Mouse (Mus musculus): ENCODE measurements at regions not wholly inside any gene's neighbourhood (a gene's known extent, or its start where the extent isn't known, plus 50 kb on each side); places are given as distances from the start of the nearest gene placed in this dataset.

DNA sequence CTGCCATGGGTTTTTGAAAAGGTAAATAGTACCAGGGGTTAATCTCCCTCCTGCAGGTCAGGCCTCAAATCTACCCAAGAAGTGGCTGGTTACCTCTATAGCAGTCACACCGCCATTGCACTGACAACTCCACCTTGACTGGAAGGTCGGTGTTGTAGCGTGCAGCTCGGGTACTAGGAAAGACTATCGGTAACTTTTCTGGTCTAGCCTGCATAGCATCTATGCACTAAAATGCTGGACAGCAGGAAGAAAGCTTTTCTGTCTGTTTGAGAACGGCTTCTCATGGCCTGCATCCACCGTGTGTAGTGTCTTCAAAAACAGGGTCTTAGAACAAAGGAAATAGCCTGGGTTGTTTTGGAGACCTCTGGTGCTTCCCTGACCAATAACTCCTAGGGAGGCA lies 88.8 kb downstream of the Bms1 start:
- DNase-seq (ENCODE audit: low spot score): no peak

GRCm38 (mm10) chr6:118327458-118327857 lies 91.8 kb downstream of the Bms1 start:
- peak; percentile 43 for DNase-seq (ENCODE audit: low spot score)

- no peak for DNase-seq (ENCODE audit: low spot score)
Observed at GRCm38 (mm10) chr6:118325681-118326080, 93.6 kb downstream of the Bms1 start.

- DNase-seq (ENCODE audit: low spot score): no peak
Observed at GRCm38 (mm10) chr6:118324559-118324958, 94.7 kb downstream of the Bms1 start.

DNA sequence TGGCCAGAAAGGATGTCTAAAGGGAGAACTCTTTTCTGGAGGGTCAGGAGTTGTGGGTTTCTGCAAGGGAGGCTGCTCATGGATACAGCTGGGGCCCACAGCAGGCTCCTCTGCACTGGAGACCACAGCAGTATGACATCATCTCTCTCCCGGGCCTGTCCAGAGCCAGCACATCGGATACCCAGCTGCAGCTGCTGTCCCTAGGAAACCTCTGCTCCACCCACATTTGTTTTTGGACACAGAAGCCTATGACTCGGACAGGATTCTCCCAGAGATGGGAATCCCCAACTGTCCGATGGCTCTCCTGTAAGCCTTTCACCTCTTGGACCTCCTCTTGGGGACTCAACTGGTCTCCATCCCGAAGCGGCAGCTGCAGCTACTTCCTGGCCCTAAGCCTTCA lies 96.2 kb downstream of the Bms1 start:
- DNase-seq (ENCODE audit: low spot score): no peak

DNA sequence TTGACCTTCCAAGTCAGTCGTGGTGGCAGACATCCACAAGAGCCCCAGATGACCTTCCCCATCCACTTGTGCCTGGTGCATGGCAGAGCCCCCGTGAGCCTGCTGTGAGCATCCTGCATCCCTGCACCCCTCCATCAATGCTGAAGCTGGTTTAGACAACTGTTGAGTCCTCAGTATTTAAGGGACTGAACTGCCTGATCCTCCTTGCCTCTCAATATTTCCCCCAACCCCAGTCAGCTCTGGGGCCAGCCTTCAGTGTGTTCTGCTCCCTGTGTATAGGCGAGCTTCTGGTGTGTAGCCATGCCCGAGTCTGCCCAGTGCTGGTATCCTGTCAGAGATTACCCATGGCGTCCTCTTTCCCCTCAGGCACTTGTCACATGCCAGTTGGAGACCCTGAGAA lies 96.6 kb downstream of the Bms1 start:
- DNase-seq (ENCODE audit: low spot score): no peak

DNA sequence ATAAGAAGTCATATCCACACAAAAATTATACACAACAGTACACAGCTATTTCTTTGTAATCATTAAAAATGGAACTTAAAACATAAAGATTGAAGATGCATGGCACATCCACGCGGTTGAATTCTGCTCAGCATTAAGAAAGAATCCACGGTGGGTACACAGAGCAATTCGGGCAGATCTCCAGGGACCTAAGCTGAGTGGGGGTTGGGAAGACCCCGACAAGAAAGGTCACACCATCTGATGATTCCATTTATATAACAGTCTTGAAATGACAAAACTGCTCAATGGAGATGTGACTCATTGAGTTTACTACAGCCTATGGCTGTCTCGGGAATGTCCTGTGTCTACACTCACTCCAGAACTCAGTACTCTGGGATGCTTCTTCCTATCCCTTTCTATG lies 97.2 kb downstream of the Bms1 start:
- no peak for DNase-seq (ENCODE audit: low spot score)

DNA sequence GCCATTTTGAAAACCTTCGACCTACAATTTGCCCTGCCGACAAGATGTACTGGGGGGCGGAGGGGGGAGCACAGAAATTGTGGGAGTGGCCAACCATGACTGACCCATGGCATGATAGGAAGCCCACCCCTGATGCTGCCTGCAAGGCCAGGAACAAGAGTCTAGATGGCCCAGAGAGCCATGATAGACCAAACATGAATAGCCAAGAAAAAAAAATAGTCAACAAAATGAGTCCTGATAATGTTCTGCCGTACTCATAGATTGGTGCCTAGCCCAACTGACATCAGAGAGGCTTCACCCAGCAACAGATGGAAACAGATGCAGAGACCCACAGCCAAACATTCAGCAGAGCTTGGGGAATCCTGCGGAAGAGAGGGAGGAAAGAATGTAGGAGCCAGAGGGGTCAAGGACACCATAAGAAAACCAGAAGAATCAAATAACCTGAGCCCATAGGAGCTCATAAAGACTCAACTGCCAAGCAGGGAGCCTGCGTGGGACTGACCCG lies 99.2 kb downstream of the Bms1 start:
- no peak for DNase-seq (ENCODE audit: low spot score)

DNA sequence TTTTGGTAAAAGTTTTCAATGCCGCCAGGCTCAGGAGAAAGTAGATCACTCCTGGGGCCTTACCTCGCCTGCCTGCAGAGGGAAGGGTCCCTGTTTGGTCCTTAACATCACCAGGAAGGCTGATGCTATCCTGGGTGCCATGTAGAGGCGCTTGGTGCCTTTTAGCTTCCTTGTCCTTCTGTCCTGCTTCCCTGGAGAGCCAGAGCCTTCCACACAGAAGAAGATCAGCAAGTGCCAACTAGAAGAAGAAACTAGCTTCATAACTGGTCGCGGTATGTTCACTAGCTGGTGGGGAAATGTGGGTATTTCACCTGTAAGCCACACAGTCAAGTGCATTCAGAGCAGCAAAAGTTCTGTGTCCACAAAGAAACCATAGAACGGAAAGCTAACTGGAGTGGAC lies 103.4 kb downstream of the Bms1 start:
- no peak for DNase-seq (ENCODE audit: low spot score)

DNA sequence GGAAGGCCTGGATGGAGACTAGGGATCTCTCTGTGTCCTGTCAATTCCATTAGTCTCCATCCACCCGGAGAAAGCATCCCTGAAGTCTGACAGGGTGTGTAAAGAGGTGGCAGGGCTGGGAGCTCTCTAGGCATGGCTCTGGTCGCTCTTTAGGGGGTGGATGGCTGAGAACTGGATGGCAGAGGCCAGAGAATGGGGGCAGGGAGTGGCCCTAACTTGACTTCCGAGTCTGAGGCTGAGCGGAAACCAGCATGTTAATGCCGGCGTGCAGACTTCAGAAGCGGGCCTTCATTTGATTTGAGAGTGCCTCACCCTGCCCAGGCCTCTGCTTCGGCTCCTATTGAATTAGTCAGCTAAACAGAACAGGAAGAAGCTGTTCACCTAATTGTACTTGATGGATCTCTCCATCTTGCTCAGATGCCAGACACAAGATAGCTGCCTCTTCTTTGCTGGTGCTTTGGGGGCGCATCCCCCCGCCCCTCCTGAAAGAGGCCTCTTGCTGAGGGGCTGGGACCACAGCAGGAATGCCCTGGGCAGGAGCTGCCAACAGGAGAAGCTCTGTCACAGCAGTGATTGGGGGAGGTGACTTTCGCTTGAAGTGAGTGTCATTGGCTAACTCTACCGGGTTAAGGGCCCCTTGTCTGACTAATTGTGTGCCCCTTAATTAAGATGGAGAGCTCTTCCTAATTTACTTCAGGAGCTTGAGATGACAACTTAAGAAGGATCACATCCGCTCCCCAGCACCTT lies 104.2 kb downstream of the Bms1 start:
- DNase-seq (ENCODE audit: low spot score): peak; percentile 61

GRCm38 (mm10) chr6:118311081-118311480 lies 108.2 kb downstream of the Bms1 start:
- DNase-seq (ENCODE audit: low spot score): no peak

DNA sequence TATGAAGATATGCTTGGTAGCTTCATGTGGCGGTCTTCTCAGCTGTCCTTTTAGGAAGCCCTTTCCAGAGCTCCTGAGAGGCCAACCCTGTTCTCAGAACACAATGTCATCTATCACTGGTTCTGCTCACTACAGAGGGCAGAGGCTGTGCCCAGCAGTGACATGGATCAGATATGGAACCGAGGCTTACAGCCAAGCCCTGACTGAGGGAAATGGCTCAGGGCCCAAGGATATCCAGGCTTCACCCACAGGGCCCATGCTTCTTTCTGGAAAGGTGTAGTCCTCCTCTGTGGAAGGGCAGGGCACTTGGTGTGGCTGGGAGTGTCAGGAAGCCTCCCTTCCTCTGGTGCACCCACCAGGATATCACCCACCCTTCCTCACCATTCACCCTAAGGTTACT lies 109.4 kb downstream of the Bms1 start:
- no peak for DNase-seq (ENCODE audit: low spot score)

DNA sequence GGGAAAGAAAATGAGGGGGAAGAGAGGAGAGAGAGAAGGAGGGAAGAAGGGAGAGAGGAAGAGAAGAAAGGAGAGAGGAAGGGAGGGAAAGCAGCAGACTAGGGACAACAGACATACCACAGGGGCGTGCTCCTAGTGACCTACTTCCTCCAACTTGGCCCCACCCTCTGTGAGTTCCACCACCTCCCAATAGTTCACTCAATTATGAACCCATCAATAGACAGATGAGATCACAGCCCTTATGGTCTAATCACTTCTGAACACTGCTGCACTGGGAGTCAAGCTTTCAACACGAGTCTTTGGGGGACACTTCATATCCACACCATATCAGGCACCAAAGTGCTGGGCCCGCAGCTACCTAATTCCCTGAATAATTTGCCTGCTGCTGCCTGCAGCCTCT lies 110.7 kb downstream of the Bms1 start:
- DNase-seq (ENCODE audit: low spot score): peak; percentile 55

DNA sequence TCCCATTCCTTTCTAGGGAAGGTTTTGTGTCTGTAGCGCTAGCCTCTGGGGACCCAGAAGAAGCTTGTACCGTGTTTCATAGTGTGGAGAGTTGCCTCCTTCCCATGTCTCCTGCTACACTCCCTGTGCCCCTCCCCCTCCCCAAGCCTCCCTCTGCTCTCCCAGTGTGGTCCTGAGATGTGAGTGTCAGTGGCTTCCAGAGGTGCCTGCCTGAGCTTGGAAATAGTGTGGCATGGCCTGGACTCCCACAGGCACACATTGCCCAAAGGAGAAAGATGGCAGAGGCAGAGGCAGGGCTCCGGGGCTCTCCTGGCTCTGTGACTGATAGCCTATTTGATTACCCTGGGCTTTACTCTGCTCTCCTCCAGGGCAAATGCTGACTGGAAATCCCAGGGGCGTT lies 110.0 kb upstream of the Ret start:
- DNase-seq (ENCODE audit: low spot score): no peak

GRCm38 (mm10) chr6:118305209-118305608 lies 107.7 kb upstream of the Ret start:
- no peak for DNase-seq (ENCODE audit: low spot score)

- no peak for DNase-seq (ENCODE audit: low spot score)
Observed at GRCm38 (mm10) chr6:118302783-118303350, 105.3 kb upstream of the Ret start.

DNA sequence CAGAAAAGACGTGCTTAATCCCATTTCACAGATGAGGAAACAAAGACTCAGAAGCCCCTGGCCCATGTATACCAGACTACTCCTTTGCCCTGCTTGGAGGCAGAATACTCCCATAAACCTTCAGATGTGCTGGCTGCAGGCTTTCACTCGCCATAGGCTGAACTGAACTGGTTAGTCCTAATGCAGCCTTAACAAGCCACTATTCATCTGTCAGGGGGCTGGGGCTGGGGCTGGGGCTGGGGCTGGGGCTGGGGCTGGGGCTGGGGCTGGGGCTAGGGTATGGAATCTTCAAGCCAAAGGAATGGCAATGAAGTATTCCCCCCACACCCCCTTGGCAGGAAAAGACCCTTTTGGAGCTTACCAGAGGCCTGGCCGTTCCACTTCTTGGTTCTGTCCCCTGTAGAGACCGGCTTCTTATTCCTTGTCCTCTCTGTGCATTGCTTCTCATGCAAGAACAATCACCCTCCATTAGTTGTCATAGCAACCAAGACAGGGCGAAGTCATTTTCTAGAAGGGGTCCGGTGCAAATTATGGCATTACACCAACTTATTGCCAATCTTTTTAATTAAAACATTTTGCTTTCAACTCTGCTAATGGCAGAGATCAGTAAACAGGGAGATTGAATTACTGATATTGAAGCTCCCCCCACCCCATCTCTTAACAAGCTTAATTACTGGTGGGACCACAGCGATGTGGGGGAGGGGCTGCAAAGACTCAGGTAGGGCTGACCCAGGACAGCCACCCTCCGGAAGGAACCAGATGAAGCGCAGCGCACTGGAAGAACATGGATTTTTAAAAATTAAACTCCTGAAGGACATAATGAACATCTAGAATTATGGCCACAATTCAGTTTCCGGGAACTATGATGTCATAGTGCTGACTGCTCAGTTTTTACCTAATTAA lies 104.6 kb upstream of the Ret start:
- peak; percentile 50 for DNase-seq (ENCODE audit: low spot score)

GRCm38 (mm10) chr6:118300781-118301180 lies 103.3 kb upstream of the Ret start:
- DNase-seq (ENCODE audit: low spot score): no peak

GRCm38 (mm10) chr6:118297576-118297975 lies 100.1 kb upstream of the Ret start:
- no peak for DNase-seq (ENCODE audit: low spot score)

DNA sequence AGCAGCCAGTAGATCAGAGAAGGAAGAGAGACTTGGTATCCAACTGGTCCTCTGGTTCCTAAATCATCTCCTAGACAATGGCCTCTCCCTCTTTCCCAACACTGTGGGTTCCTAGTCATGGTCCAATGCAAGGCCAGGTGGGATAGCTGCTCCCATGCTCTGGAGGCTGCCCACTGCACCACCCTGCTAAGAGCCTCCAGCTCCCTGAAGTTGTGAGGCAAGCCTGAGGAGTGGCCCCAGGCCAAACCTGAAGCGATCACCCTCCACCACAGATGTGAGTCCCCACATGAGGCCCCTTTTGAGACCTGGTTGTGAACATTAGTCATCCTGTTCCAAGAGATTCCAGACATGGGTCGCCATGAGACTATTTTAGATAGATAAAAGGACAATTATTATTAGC lies 96.5 kb upstream of the Ret start:
- no peak for DNase-seq (ENCODE audit: low spot score)

GRCm38 (mm10) chr6:118292928-118293327 lies 95.4 kb upstream of the Ret start:
- no peak for DNase-seq (ENCODE audit: low spot score)

DNA sequence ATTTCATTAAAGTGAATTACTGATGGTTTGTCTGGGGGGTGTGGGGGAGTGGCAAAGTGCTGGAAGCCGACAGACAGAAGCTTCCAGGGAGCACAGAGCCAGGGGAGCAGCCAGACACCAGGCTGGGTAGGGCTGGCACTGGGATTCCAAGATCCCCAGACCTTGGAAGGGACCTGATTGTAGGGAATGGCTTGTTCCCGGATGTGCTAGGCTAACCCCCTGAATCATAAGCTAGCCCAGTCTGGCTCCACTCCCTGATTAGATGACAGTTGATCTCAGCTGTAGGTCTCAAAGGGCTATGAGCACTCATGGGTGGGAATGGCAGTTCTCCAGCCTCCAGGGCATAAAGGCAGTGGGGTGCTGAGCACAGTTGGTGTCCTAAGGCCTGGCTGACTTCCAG lies 94.8 kb upstream of the Ret start:
- no peak for DNase-seq (ENCODE audit: low spot score)

- no peak for DNase-seq (ENCODE audit: low spot score)
Observed at GRCm38 (mm10) chr6:118291426-118291825, 93.9 kb upstream of the Ret start.

All from retina, embryonic 14.5 days (tissue).